Mouse (Mus musculus) neutrophil, adult 65 days (primary cell): Measurements from ENCODE around the gene Vmn2r76. TPM values are rescaled to one million over a fixed set of nuclear protein-coding genes. Genes with fewer than 3 reads are reported as not detected.

Source experiments
- total RNA-seq: library from RNA; stranded (reverse); gene quantifications from 2 replicates; pipeline ENCODE4 v1.2.4, GENCODE M21; 2023

Gene Vmn2r76
- not detected in 2 replicates for total RNA-seq

GRCm38 (mm10) chr7:86246208-86246607 is at the start of gene Vmn2r76:
TSS of gene Vmn2r76 (minus strand) at chr7:86246308.

GRCm38 (mm10) chr7:86277072-86277471 is 31.0 kb upstream of the Vmn2r76 start, which contains the start of gene Olfr310:
TSS of gene Olfr310 (minus strand) at chr7:86277172.

GRCm38 (mm10) chr7:86171678-86172077 is 74.4 kb downstream of the Vmn2r76 start, which contains the start of gene Vmn2r75:
TSS of gene Vmn2r75 (minus strand) at chr7:86171778.

Other genes starting within 250 kb of the Vmn2r76 start
- not detected in 2 replicates for gene Vmn2r75, start 74.5 kb downstream of the Vmn2r76 start, total RNA-seq
- not detected in 2 replicates for gene Olfr310, start 30.9 kb upstream of the Vmn2r76 start, total RNA-seq
- not detected in 2 replicates for gene Olfr309, start 67.4 kb upstream of the Vmn2r76 start, total RNA-seq
- not detected in 2 replicates for gene Olfr308, start 79.3 kb upstream of the Vmn2r76 start, total RNA-seq
- gene Olfr307, start 91.3 kb upstream of the Vmn2r76 start, total RNA-seq: not detected in 2 replicates
- not detected in 2 replicates for gene Olfr305, start 120.6 kb upstream of the Vmn2r76 start, total RNA-seq
- not detected in 2 replicates for gene Olfr304, start 140.3 kb upstream of the Vmn2r76 start, total RNA-seq
- gene Olfr303, start 151.5 kb upstream of the Vmn2r76 start, total RNA-seq: not detected in 2 replicates
- not detected in 2 replicates for gene Olfr301, start 157.5 kb upstream of the Vmn2r76 start, total RNA-seq
- gene Olfr299, start 213.6 kb upstream of the Vmn2r76 start, total RNA-seq: not detected in 2 replicates
- gene Olfr298, start 246.2 kb upstream of the Vmn2r76 start, total RNA-seq: not detected in 2 replicates